Mouse (Mus musculus) liver, embryonic 15.5 days (tissue): ENCODE measurements around the gene Skap1. TPM values are rescaled to one million over a fixed set of nuclear protein-coding genes. Genes with fewer than 3 reads are reported as not detected.

Source experiments
- ATAC-seq: fragments of 200-750 bp; cut with Nextera tagmentation; 2 replicates; pipeline ENCODE4 v1.8.0; 2017; ENCODE audit warnings: moderate number of reproducible peaks, mild to moderate bottlenecking, moderate library complexity; ENCODE audit not compliant: insufficient read depth
- H3K27ac ChIP-seq: fragments of 300-500 bp; sonication (generic); replicated peaks from 2 replicates; pipeline ENCODE4 v1.5.1; 2015; ENCODE audit warnings: mild to moderate bottlenecking, inconsistent platforms
- H3K27me3 ChIP-seq: fragments of 300-500 bp; sonication (generic); 2 replicates; pipeline ENCODE4 v1.6.1; 2015; ENCODE audit warnings: mild to moderate bottlenecking, inconsistent platforms
- H3K36me3 ChIP-seq: fragments of 300-500 bp; sonication (generic); replicated peaks from 2 replicates; pipeline ENCODE4 v1.6.1; 2015; ENCODE audit warnings: moderate library complexity, mild to moderate bottlenecking, inconsistent platforms
- H3K4me1 ChIP-seq: fragments of 300-500 bp; sonication (generic); replicated peaks from 2 replicates; pipeline ENCODE4 v1.6.1; 2015; ENCODE audit warnings: inconsistent platforms
- H3K4me2 ChIP-seq: fragments of 300-500 bp; sonication (generic); 2 replicates; pipeline ENCODE4 v1.6.1; 2015; ENCODE audit warnings: moderate library complexity, mild to moderate bottlenecking, inconsistent platforms
- H3K4me3 ChIP-seq: fragments of 300-500 bp; sonication (generic); replicated peaks from 2 replicates; pipeline ENCODE4 v1.5.1; 2015; ENCODE audit warnings: mild to moderate bottlenecking, inconsistent platforms
- H3K9ac ChIP-seq: fragments of 300-500 bp; sonication (generic); 2 replicates; pipeline ENCODE4 v1.6.1; 2015; ENCODE audit warnings: moderate library complexity, mild to moderate bottlenecking, inconsistent platforms
- H3K9me3 ChIP-seq: fragments of 300-500 bp; sonication (generic); replicated peaks from 2 replicates; pipeline ENCODE4 v1.6.1; 2016; ENCODE audit warnings: inconsistent platforms
- WGBS: fragments of 180-500 bp; shearing (Covaris S2); methylation state at CpG from one replicate; pipeline ENCODE4 v1.1.7; 2015; ENCODE audit warnings: mixed read lengths; ENCODE audit not compliant: insufficient replicate concordance; 5-methylcytosine and 5-hydroxymethylcytosine counted together
- polyA plus RNA-seq: library from polyadenylated mRNA; unstranded; fragments of >200 nt; fragmentation: Nextera tagmentation; extraction: Ambion mirVana; gene quantifications from 2 replicates; pipeline ENCODE4 v1.2.1, GENCODE M21; 2015

Gene Skap1
- polyA plus RNA-seq, 1 experiment from 2014 or later = 0.20 TPM

GRCm38 (mm10) chr11:96438787-96439186 is 25.6 kb upstream of the Skap1 start:
- H3K27me3 ChIP-seq = peaks cover 22% of the 10 kb centered on the region
- H3K36me3 ChIP-seq = no peaks in the 10 kb centered on the region
- 4% methylated on average over 7 of the region's 7 CpGs for WGBS
- H3K4me2 ChIP-seq = no peak overlapping the region
- H3K9me3 ChIP-seq = no peaks in the 10 kb centered on the region
- H3K27ac ChIP-seq = no peak overlapping the region
- ATAC-seq = no peak
- H3K4me3 ChIP-seq = no peak overlapping the region
- no peak overlapping the region for H3K9ac ChIP-seq
- no peaks in the 10 kb centered on the region for H3K4me1 ChIP-seq

- Histone ChIP-seq H3K4me1 (no peaks in the 10 kb centered on the region), H3K4me3 (no peak overlapping the region), H3K9ac (no peak overlapping the region), H3K27me3 (peaks cover 22% of the 10 kb centered on the region), H3K36me3 (no peaks in the 10 kb centered on the region), H3K9me3 (no peaks in the 10 kb centered on the region), H3K27ac (no peak overlapping the region), H3K4me2 (no peak overlapping the region)
- 20% methylated on average over 12 of the region's 12 CpGs for WGBS
- no peak for ATAC-seq
Observed at GRCm38 (mm10) chr11:96441546-96442185, 22.7 kb upstream of the Skap1 start.

GRCm38 (mm10) chr11:96442468-96442867 is 21.9 kb upstream of the Skap1 start:
- Histone ChIP-seq H3K36me3 (no peaks in the 10 kb centered on the region), H3K9me3 (no peaks in the 10 kb centered on the region), H3K4me1 (no peaks in the 10 kb centered on the region), H3K27ac (no peak overlapping the region), H3K27me3 (peaks cover 17% of the 10 kb centered on the region), H3K9ac (no peak overlapping the region), H3K4me2 (no peak overlapping the region), H3K4me3 (no peak overlapping the region)
- 43% methylated on average over 5 of the region's 5 CpGs for WGBS
- no peak for ATAC-seq

GRCm38 (mm10) chr11:96447931-96448330 is 16.5 kb upstream of the Skap1 start:
- H3K4me3 ChIP-seq = no peak overlapping the region
- H3K4me2 ChIP-seq = no peak overlapping the region
- H3K4me1 ChIP-seq = no peaks in the 10 kb centered on the region
- H3K9me3 ChIP-seq = no peaks in the 10 kb centered on the region
- no peak overlapping the region for H3K27ac ChIP-seq
- no peak for ATAC-seq
- 76% methylated on average over 24 of the region's 24 CpGs for WGBS
- H3K27me3 ChIP-seq = no peaks in the 10 kb centered on the region
- no peak overlapping the region for H3K9ac ChIP-seq
- no peaks in the 10 kb centered on the region for H3K36me3 ChIP-seq

- Histone ChIP-seq H3K27me3 (peaks cover 53% of the 10 kb centered on the region), H3K9ac (no peak overlapping the region), H3K27ac (no peak overlapping the region), H3K4me2 (no peak overlapping the region), H3K9me3 (no peaks in the 10 kb centered on the region), H3K4me1 (no peaks in the 10 kb centered on the region), H3K36me3 (no peaks in the 10 kb centered on the region), H3K4me3 (no peak overlapping the region)
- ATAC-seq = no peak
- 19% methylated on average over 5 of the region's 5 CpGs for WGBS
Observed at GRCm38 (mm10) chr11:96455111-96455510, 9.3 kb upstream of the Skap1 start.

GRCm38 (mm10) chr11:96455699-96456326 is 8.6 kb upstream of the Skap1 start:
- Histone ChIP-seq H3K9me3 (no peaks in the 10 kb centered on the region), H3K4me2 (no peak overlapping the region), H3K36me3 (no peaks in the 10 kb centered on the region), H3K4me1 (no peaks in the 10 kb centered on the region), H3K27ac (no peak overlapping the region), H3K27me3 (peaks cover 56% of the 10 kb centered on the region), H3K4me3 (no peak overlapping the region), H3K9ac (no peak overlapping the region)
- WGBS = 44% methylated on average over 6 of the region's 6 CpGs
- ATAC-seq = no peak

- peaks cover 64% of the 10 kb centered on the region for H3K27me3 ChIP-seq
- 20% methylated on average over 12 of the region's 12 CpGs for WGBS
- H3K36me3 ChIP-seq = no peaks in the 10 kb centered on the region
Observed at GRCm38 (mm10) chr11:96456508-96457305, 7.7 kb upstream of the Skap1 start.

GRCm38 (mm10) chr11:96461766-96462165 is 2.6 kb upstream of the Skap1 start:
- peaks cover 82% of the 10 kb centered on the region for H3K27me3 ChIP-seq
- WGBS = 37% methylated on average over 4 of the region's 4 CpGs

More at GRCm38 (mm10) chr11:96456508-96457305, 7.7 kb upstream of the Skap1 start:
- Histone ChIP-seq H3K4me1 (no peaks in the 10 kb centered on the region), H3K27ac (no peak overlapping the region), H3K9me3 (no peaks in the 10 kb centered on the region), H3K4me2 (no peak overlapping the region), H3K9ac (no peak overlapping the region), H3K4me3 (no peak overlapping the region)
- ATAC-seq = no peak

GRCm38 (mm10) chr11:96462191-96462752 is 2.1 kb upstream of the Skap1 start:
- ATAC-seq = no peak
- Histone ChIP-seq H3K36me3 (no peaks in the 10 kb centered on the region), H3K27me3 (peaks cover 77% of the 10 kb centered on the region), H3K4me2 (no peak overlapping the region), H3K4me1 (0 out of 2 replicates have a peak, but pooled peaks cover 3% of the 10 kb centered on the region), H3K27ac (no peak overlapping the region), H3K4me3 (no peak overlapping the region), H3K9me3 (no peaks in the 10 kb centered on the region), H3K9ac (no peak overlapping the region)
- WGBS = 28% methylated on average over 9 of the region's 9 CpGs

More at GRCm38 (mm10) chr11:96461766-96462165, 2.6 kb upstream of the Skap1 start:
- no peak overlapping the region for H3K9ac ChIP-seq
- H3K4me1 ChIP-seq = 0 out of 2 replicates have a peak, but pooled peaks cover 3% of the 10 kb centered on the region
- H3K27ac ChIP-seq = no peak overlapping the region
- H3K4me3 ChIP-seq = no peak overlapping the region
- no peak overlapping the region for H3K4me2 ChIP-seq
- no peaks in the 10 kb centered on the region for H3K36me3 ChIP-seq
- ATAC-seq = no peak
- no peaks in the 10 kb centered on the region for H3K9me3 ChIP-seq

GRCm38 (mm10) chr11:96464716-96465060 is 295 bp downstream of the Skap1 start:
- Histone ChIP-seq H3K4me3 (no peak overlapping the region), H3K9ac (no peak overlapping the region), H3K9me3 (no peaks in the 10 kb centered on the region), H3K27ac (no peak overlapping the region), H3K36me3 (no peaks in the 10 kb centered on the region), H3K4me2 (peak overlapping the region; percentile 53; the same call in 1 of the 2 replicates), H3K4me1 (peaks cover 9% of the 10 kb centered on the region; the same call in 1 of the 2 replicates), H3K27me3 (peaks cover 68% of the 10 kb centered on the region)
- no peak for ATAC-seq
- WGBS = 20% methylated on average over 5 of the region's 5 CpGs
